Mouse (Mus musculus): ENCODE results near the gene Cyp2c66.
"Not testable (repeated sequence)": the region's sequence is repeated elsewhere in the genome, so short reads cannot be mapped to it uniquely, and the experiment has no call there.

Cyp2c66 gene

DNA sequence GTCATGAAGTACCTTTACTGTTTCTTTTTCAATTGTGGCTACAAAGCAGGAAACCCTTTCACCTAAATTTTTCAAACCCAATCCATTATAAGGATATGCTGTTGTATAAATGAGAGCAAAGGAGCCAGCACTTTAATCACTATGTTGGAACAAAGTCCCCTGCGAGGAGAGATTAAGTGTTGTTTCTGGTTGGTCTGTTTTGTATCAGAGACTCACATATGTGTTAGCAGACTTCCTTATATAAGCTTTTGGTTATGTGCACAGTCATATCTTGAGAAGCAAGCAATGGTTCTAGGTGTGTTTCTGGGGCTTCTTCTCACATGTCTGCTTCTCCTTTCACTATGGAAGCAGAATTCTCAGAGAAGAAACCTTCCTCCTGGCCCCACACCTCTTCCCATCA lies at the start of gene Cyp2c66:
Gene Cyp2c66 (plus strand): TSS at position 255 of the 400 bp plus-strand sequence.
- no peak for DNase-seq

DNA sequence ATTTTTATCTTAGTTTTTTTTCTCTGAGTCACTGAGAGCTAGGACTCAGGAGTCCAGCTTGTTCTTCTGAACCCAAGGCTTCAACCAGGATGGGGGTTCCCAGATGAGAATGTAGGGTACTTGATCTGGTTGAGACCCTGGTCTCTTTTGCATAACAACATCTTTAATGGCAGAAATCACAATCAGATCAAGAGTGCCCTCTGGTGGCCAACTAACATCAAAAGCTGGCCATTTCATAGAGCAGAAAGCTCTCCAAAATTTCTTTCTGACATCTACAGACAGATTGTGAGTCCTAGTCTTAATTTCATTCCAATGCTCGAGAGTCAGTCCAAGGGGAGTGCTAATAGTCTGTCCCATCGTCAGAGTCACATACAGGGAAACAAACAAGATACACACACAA lies 14.9 kb upstream of the Cyp2c66 start:
- not testable (repeated sequence) for DNase-seq

DNA sequence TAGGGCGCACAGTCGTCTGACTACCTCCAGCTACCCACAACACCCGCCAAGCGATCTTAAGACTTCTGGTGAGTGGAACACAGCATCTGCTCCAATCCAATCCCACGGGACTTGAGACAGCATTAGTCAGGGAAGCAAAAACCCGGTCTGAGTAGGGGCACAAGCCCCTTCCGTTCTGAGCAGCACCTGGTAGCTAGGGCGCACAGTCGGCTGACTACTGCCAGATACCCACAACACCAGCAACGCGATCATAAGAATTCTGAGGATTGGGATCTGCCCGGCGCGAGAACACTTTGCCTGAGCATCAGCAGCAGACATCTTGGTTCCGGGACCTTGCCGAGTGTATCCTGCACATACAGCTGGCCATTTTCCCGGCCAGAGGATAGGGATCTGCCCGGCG lies 43.1 kb downstream of the Cyp2c66 start:
- not testable (repeated sequence) for DNase-seq

Measured in spleen, adult 18-20 months (tissue).